Mouse (Mus musculus) kidney, postnatal 25 days (tissue): Measurements from ENCODE around the gene Isoc2a.
A peak's percentile ranks its signal among the peaks of the same experiment; 100 is the strongest.

Source experiments
- DNase-seq, 2 experiments: peaks; one replicate each; pipeline ENCODE4 v3.0.0; 2021; ENCODE audit warnings: mixed read lengths in 2 of 2

The Isoc2a gene

DNA sequence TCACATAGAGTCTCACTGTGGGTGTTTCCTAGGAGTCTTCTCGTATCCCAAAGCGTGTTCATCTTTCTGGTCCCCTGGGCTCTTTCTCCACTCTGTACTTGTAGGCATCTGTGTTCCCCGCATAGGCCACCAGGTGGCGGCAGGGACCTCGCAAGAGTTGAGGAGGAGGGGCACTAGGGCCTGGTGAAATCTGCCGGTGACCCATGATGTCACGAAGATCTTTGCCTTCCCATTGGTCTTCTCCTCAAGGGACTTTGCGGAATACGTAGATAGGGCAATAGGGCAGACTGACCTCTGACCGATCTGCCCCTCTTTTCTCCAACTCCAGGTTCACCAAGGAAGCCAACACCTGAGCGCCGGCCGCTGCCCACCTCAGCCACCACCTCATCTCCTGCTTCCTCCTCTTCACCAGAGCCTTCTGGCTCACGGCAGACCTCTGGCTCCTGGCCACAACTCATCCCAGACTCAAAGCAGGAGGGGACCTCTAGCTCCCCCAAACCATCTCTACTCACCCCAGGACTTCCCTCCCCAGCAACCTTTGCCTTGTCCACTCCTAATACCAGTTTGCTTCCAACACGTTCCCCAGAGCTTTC, 66.4 kb downstream of the Isoc2a start:
- DNase-seq = peak; percentile 94 to 96
